Mouse (Mus musculus): ENCODE data around the gene Slc12a1.
"Not testable (repeated sequence)": the region's sequence is repeated elsewhere in the genome, so short reads cannot be mapped to it uniquely, and the experiment has no call there.

Gene Slc12a1

GRCm38 (mm10) chr2:125152388-125152787 lies at the start of gene Slc12a1:
Gene Slc12a1, plus strand, starts transcription at chr2:125152505.
- no peak for DNase-seq (ENCODE audit: low read depth)

- DNase-seq (ENCODE audit: low read depth) = not testable (repeated sequence)
These were observed 47.8 kb upstream of the Slc12a1 start for GRCm38 (mm10) chr2:125104491-125104890.

- DNase-seq (ENCODE audit: low read depth) = not testable (repeated sequence)
These were observed 45.8 kb upstream of the Slc12a1 start for GRCm38 (mm10) chr2:125106536-125106935.

- DNase-seq (ENCODE audit: low read depth) = no peak
These were observed 32.8 kb upstream of the Slc12a1 start for GRCm38 (mm10) chr2:125119381-125120110.

- peak; percentile 42 for DNase-seq (ENCODE audit: low read depth)
These were observed 30.0 kb upstream of the Slc12a1 start for GRCm38 (mm10) chr2:125122288-125122623.

- DNase-seq (ENCODE audit: low read depth) = peak; percentile 63
These were observed 29.5 kb upstream of the Slc12a1 start for GRCm38 (mm10) chr2:125122624-125123476.

- peak; percentile 91 for DNase-seq (ENCODE audit: low read depth)
These were observed 28.8 kb upstream of the Slc12a1 start, which contains the start of gene Myef2 for GRCm38 (mm10) chr2:125123477-125123852. Gene Myef2, minus strand, starts transcription at chr2:125123661.

GRCm38 (mm10) chr2:125125824-125126223 lies 26.5 kb upstream of the Slc12a1 start:
- DNase-seq (ENCODE audit: low read depth) = no peak

- DNase-seq (ENCODE audit: low read depth) = no peak
These were observed 25.5 kb upstream of the Slc12a1 start for GRCm38 (mm10) chr2:125126792-125127191.

- no peak for DNase-seq (ENCODE audit: low read depth)
These were observed 18.2 kb upstream of the Slc12a1 start for GRCm38 (mm10) chr2:125134113-125134512.

- DNase-seq (ENCODE audit: low read depth) = peak; percentile 61
These were observed 16.1 kb upstream of the Slc12a1 start, which contains the start of gene Ctxn2 for GRCm38 (mm10) chr2:125135903-125136811. Gene Ctxn2, plus strand, starts transcription at chr2:125136692.

- DNase-seq (ENCODE audit: low read depth) = no peak
These were observed 15.5 kb upstream of the Slc12a1 start for GRCm38 (mm10) chr2:125136846-125137245.

GRCm38 (mm10) chr2:125142336-125142735 lies 10.0 kb upstream of the Slc12a1 start:
- DNase-seq (ENCODE audit: low read depth) = no peak

- no peak for DNase-seq (ENCODE audit: low read depth)
These were observed 2.0 kb downstream of the Slc12a1 start for GRCm38 (mm10) chr2:125154294-125154693.

- DNase-seq (ENCODE audit: low read depth) = no peak
These were observed 3.2 kb downstream of the Slc12a1 start for GRCm38 (mm10) chr2:125155504-125155903.

- DNase-seq (ENCODE audit: low read depth) = no peak
These were observed 9.7 kb downstream of the Slc12a1 start for GRCm38 (mm10) chr2:125162012-125162470.

- no peak for DNase-seq (ENCODE audit: low read depth)
These were observed 26.0 kb downstream of the Slc12a1 start for GRCm38 (mm10) chr2:125178225-125178798.

- DNase-seq (ENCODE audit: low read depth) = no peak
These were observed 35.6 kb downstream of the Slc12a1 start for GRCm38 (mm10) chr2:125187904-125188303.

- peak; percentile 70 for DNase-seq (ENCODE audit: low read depth)
These were observed 36.9 kb downstream of the Slc12a1 start for GRCm38 (mm10) chr2:125189197-125189596.

- no peak for DNase-seq (ENCODE audit: low read depth)
These were observed 40.6 kb downstream of the Slc12a1 start for GRCm38 (mm10) chr2:125192905-125193304.

GRCm38 (mm10) chr2:125196771-125197170 lies 44.5 kb downstream of the Slc12a1 start:
- no peak for DNase-seq (ENCODE audit: low read depth)

Measured in naive thymus-derived CD4-positive, alpha-beta T cell, adult 2 months (primary cell).